Mouse (Mus musculus) ovary, adult 10 weeks (tissue): ENCODE measurements around the gene Scgb1a1. TPM values are rescaled to one million over a fixed set of nuclear protein-coding genes. Genes with fewer than 3 reads are reported as not detected.

Experiments used
- polyA plus RNA-seq: library from polyadenylated mRNA; stranded (reverse); fragments of 350-450 nt; fragmentation: Illumina TruSeq; extraction: RNeasy Lipid Tissue Mini Kit (QIAGEN cat#74804); gene quantifications from one replicate; pipeline ENCODE4 v1.2.3, GENCODE M21; 2014

Gene Scgb1a1
- polyA plus RNA-seq: 1.4 TPM

GRCm38 (mm10) chr19:9087821-9088220, at the start of gene Scgb1a1:
Gene Scgb1a1, minus strand, starts transcription at chr19:9087958.

GRCm38 (mm10) chr19:9135512-9136331, 48.0 kb upstream of the Scgb1a1 start, which contains the start of gene Asrgl1:
Gene Asrgl1, minus strand, starts transcription at chr19:9135636.

Other genes with a start within 250 kb of the Scgb1a1 start
- 0.57 TPM for gene Gng3, start 248.8 kb downstream of the Scgb1a1 start, polyA plus RNA-seq
- gene Lrrn4cl, start 237.2 kb downstream of the Scgb1a1 start, polyA plus RNA-seq: 10.2 TPM
- gene Ubxn1, start 216.5 kb downstream of the Scgb1a1 start, polyA plus RNA-seq: 15.6 TPM
- gene Uqcc3, start 207.0 kb downstream of the Scgb1a1 start, polyA plus RNA-seq: 2.8 TPM
- gene Lbhd1, start 204.2 kb downstream of the Scgb1a1 start, polyA plus RNA-seq: 51.7 TPM
- gene Gm49403, start 204.0 kb downstream of the Scgb1a1 start, polyA plus RNA-seq: not detected
- gene 1810009A15Rik, start 199.1 kb downstream of the Scgb1a1 start, polyA plus RNA-seq: 17.4 TPM
- not detected for gene Gm49416, start 199.0 kb downstream of the Scgb1a1 start, polyA plus RNA-seq
- 1.3 TPM for gene Ints5, start 195.0 kb downstream of the Scgb1a1 start, polyA plus RNA-seq
- 88.1 TPM for gene Ganab, start 189.9 kb downstream of the Scgb1a1 start, polyA plus RNA-seq
- gene B3gat3, start 167.6 kb downstream of the Scgb1a1 start, polyA plus RNA-seq: 6.5 TPM
- 0.60 TPM for gene Rom1, start 158.6 kb downstream of the Scgb1a1 start, polyA plus RNA-seq
- 3.0 TPM for gene Eml3, start 158.4 kb downstream of the Scgb1a1 start, polyA plus RNA-seq
- 93.8 TPM for gene Mta2, start 146.1 kb downstream of the Scgb1a1 start, polyA plus RNA-seq
- gene Tut1, start 134.1 kb downstream of the Scgb1a1 start, polyA plus RNA-seq: 2.3 TPM
- gene Eef1g, start 120.9 kb downstream of the Scgb1a1 start, polyA plus RNA-seq: 118 TPM
- gene Ahnak, start 98.7 kb downstream of the Scgb1a1 start, polyA plus RNA-seq: 70.1 TPM
- 16.0 TPM for gene Asrgl1, start 47.7 kb upstream of the Scgb1a1 start, polyA plus RNA-seq